Mouse (Mus musculus) thymus, postnatal 25 days (tissue): ENCODE data around the gene Ano1.

Experiments
- DNase-seq: peaks from one replicate; pipeline ENCODE4 v3.0.0; 2022

The Ano1 gene

DNA sequence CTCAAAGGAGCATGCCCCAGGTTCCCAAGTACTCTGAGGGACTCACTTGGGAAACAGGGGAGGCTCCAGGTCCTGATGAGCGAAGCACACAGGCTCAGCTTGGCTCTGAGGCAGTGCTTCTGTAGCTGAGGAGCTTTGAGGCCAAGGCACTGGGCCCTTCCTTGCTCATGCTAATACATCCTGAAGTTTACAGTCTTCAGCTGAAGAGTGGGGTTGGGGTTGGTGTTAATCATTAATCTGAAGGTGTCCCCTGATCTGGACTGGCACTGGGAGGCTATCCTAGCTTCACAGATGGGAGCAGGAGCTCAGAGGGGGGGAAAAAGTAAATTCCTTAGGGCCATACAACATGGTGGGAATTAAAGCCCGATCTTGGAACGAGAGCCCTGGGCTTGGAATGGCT, 117.3 kb downstream of the Ano1 start:
- no peak for DNase-seq

DNA sequence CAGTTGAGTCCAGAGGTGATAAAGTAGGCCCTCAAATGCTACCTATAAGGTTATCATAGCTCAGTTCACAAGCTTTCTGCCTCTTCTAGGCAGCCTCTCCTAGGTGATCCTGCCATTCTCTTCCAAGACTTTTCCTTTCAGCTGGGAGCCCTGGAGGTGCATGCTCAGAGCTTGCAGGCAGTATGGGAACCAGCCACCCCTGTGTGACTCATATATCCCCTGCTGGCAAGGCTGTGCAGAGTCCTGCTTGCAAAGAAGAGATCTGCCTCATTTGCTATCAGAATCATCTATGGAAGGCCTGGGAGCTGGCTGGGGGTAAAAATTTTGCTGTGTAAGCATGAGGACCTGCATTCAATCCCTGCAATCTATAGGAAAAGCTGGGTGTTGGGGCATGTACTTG, 119.5 kb downstream of the Ano1 start:
- DNase-seq: no peak

- no peak for DNase-seq
Measured at GRCm38 (mm10) chr7:144630622-144631021, 121.2 kb downstream of the Ano1 start.

DNA sequence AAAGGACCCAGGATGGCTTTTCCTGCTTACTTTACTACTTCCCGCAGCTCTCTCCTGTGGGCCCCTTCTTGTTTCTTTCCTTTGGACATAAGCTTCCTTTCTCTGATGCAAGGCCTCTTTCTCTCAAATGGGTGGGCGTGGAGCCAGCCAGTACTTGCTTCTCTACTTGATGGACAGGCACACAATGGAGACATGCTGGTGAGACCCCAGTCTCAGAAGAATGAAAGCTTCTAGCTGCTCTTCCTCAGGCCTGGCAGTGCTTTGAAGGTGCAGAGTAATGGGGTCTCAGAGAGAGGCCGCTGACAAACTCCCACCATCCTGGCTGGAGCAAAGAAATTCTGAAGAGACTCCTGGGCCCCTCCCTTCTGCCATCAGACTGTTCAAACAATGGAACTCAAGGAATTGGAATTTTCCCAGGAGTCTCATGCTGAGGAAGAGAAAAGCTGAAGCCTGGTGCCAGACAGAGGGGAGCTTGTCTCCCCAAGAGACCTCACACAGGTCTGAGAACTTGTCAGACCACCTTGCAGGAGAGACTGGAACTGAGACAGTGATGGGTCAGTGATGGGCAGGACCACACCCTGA, 123.3 kb downstream of the Ano1 start:
- DNase-seq: no peak

DNA sequence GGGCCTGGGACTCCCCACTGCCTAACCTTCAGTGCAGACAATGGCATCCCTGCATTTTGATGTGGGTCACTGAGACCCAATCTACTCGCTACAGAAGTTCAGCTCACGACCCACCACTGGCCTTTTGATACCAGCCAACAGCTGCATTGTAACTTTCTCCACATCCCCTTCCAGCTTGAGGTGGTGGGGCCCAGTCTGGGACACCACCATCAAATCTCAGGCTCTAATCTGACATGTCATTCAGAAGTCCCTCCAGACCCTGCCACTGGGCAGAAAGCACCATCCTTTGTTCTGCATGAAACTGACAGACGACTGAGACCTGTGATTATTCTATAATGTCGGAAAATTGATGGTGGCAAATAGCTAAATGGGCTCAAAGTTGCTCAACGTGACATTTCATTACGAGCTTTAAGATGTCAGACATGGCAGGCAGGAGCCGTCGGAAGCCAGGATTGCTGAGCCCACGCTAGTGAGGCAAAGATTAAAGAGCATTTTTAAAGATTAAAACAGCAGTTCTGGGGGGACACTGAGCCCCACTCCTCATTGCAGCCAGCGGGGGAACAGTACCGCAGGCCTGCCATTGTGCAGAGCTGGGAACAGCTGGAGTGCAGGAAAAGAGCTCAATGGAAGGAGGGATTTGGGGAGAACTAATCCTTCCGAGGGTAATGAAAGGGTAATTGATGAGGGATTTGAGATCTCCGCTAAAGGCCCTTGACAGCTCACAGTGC, 124.0 kb downstream of the Ano1 start:
- DNase-seq: no peak

DNA sequence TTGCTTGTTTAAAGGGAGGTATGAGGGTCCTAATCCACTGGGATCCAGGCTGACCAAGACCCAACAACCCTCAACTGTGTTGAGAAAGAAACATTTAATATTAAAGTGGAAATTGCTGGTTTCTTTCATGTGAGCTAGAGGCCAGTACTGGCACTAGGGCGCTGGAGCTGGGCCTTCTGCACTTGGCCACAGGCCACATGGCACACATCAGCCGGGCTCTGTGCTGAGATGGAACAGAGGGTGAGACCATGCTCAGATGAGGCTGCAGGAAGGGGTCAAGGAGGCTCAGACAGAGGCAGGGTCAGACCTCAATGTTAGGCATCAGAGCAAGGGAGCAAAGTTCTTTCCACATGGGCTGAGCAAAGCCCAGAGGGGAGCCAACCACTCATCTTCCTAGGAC, 125.7 kb downstream of the Ano1 start:
- DNase-seq: no peak

DNA sequence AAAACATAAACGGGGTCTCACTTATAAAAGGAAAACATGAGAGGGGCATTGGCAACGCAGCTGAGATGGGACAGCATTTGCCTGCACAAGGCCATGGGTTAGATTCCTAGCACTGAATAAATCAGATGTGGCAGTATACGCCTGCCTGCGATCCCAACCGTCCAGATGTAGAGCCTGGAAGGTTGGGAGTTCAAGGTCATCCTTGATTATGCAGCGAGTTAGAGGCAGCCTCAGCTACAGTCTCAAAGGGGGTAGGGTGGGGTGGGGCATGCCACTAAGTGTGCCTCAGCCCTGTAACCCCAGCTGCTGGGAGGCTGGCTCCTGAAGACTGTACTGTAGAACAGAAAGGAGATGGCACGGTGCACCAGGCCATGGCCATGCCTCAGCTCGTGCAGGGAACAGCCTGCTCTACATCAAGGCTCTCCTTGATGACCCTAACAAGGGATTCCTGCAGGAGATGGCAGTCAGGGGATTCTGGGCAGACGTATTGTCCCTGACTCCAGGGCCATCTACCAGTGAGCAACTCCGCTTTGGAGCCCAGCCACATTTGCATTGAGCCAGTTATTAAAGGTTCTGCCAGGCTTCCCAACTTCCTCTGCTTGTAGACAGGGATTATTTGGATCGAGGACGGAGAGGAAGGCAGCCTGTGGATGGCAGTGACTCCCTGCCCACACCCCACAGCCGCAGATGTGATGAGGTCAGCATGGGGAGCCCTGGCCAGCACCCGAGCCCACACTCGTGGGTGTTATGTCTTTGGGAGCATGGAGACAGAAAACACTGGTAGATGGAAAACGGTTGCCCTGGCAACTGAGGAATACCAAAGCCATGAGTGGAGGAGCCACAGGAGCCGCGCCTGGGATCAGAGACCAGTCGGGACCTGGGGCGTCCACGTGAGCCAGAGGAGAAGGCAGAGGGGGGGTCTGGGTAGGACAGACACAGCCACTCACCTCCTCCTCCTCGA, 130.8 kb downstream of the Ano1 start:
- no peak for DNase-seq

DNA sequence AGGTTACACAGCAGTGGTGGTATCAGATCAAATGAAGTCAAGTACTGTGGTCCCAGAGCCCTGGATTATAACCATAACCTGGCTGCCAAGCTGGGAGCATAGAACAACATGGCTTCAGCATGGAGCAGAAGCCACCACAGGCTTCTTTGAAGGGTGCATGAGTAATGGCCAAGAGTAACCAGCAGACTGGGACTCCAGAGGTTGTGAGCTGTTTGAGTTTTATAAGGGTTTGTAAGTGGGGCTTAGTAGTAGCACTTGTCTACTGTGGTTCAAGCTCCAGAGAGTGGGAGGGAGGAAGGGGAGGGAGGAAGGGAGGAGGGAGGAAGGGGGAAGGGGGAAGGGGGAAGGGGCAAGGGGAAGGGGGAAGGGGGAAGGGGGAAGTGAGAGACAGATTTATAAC, 131.5 kb downstream of the Ano1 start:
- no peak for DNase-seq

- DNase-seq: no peak
Measured at GRCm38 (mm10) chr7:144615343-144615742, 136.4 kb downstream of the Ano1 start.

DNA sequence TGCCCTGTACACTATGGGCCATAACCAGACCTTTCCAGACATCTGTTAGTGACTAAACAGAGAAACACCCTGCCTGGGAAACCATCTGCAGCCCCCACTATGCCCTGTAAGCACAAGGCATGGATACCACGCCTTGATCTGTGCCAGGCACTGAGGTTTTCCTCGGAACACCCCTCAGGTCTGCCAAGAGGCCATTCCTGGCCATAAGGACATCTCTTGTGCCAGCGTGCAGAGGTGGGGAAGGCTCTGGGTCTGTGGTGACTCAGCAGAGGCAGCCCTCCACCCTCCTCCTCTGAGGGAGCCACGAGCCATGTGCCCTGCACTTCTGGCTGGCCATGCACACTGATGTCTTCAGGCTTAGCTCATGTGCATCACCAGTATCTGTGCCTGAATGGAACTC, 138.9 kb downstream of the Ano1 start:
- DNase-seq: no peak

GRCm38 (mm10) chr7:144612351-144612750, 139.4 kb downstream of the Ano1 start:
- DNase-seq: no peak

DNA sequence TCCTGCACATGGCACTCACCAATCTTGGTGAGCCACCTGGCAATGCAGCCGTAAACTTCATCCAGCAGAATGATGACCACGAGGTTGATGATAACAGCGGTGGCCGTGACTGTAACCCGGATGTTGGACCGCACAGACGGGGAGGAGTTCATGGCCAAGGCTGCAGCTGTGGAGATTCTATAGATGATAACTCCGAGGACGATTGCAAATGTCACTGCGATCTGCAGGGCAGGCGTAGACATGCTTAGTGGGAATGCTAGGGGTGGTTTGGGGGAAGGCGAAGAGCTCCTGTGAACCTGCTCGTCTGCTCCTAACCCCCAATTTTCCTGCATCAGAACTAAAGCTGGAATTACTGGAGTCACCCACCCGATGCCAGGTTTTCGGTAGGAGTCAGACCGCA, 140.2 kb downstream of the Ano1 start:
- DNase-seq: no peak

DNA sequence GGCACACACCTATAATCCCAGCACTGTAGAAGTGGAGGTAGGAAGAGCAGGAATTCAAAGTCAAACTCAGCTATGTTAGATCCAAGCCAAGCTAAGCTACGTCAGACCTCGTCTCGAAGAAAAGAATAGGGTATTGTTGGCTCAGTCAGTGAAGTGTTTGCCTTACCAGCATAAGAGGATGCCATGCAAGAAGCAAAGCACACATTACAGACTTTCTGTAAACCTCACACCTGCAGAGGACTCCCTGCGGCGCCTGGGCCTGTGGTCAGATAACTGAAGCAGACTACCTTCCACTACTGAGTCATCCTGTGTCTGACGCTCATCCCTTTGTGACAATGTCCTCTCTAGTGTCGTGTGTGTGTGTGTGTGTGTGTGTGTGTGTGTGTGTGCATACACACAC, 142.2 kb downstream of the Ano1 start:
- DNase-seq: no peak

- no peak for DNase-seq
Measured at GRCm38 (mm10) chr7:144607862-144608261, 143.9 kb downstream of the Ano1 start.

- no peak for DNase-seq
Measured at GRCm38 (mm10) chr7:144604735-144605134, 147.0 kb downstream of the Ano1 start.

- DNase-seq: no peak
Measured at GRCm38 (mm10) chr7:144604291-144604690, 147.5 kb downstream of the Ano1 start.

- no peak for DNase-seq
Measured at GRCm38 (mm10) chr7:144600333-144600900, 151.4 kb downstream of the Ano1 start.

- no peak for DNase-seq
Measured at GRCm38 (mm10) chr7:144589508-144589907, 162.3 kb downstream of the Ano1 start.

GRCm38 (mm10) chr7:144587291-144587690, 164.5 kb downstream of the Ano1 start:
- DNase-seq: peak; percentile 28

GRCm38 (mm10) chr7:144585648-144586047, 166.1 kb downstream of the Ano1 start:
- peak; percentile 56 for DNase-seq

DNA sequence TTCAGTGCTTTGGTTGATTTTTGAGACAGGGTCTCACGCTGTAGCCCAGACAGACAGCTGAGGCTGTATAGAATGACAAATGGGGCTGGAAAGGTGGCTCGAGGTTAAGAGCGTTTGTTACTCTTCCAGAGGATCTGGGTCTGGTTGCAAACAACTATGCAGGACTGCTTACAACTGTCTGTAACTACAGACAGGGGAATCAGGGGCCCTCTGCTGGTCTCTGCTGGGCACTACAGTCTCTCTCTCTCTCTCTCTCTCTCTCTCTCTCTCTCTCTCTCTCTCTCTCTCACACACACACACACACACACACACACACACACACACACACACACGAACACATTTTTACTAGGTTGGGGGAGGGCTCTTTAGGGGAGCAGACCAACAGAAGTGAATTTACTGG, 168.2 kb downstream of the Ano1 start:
- DNase-seq: peak; percentile 50

GRCm38 (mm10) chr7:144582284-144582980, 169.3 kb downstream of the Ano1 start, which contains the start of gene Fadd:
Gene Fadd (minus strand): TSS chr7:144582463.
- peak; percentile 97 for DNase-seq
